Mouse (Mus musculus) liver, adult 2 months (tissue): ENCODE measurements around the gene Aspscr1. TPM values are rescaled to one million over a fixed set of nuclear protein-coding genes. Genes with fewer than 3 reads are reported as not detected.

Source experiments
- DNase-seq: peaks from one replicate; pipeline ENCODE4 v3.0.0-alpha.2; 2011; ENCODE audit warnings: low read depth, low spot score; ENCODE audit errors: extremely low read depth
- H3K27ac ChIP-seq: fragments of 200-500 bp; replicated peaks from 2 replicates; pipeline ENCODE4 v1.5.1; 2012; ENCODE audit warnings: low read depth, mild to moderate bottlenecking, control low read depth, inconsistent platforms, low read length; ENCODE audit not compliant: insufficient read depth
- H3K27me3 ChIP-seq: fragments of 200-500 bp; 2 replicates; pipeline ENCODE4 v1.6.1; 2012; ENCODE audit warnings: mild to moderate bottlenecking, moderate library complexity, low read length, inconsistent platforms; ENCODE audit not compliant: control insufficient read depth, insufficient read depth
- H3K36me3 ChIP-seq: fragments of 200-500 bp; 2 replicates; pipeline ENCODE4 v1.6.1; 2012; ENCODE audit warnings: low read length, inconsistent platforms; ENCODE audit not compliant: control insufficient read depth, insufficient read depth
- H3K4me1 ChIP-seq: fragments of 200-500 bp; 2 replicates; pipeline ENCODE4 v1.6.1; 2011; ENCODE audit warnings: low read length; ENCODE audit not compliant: control insufficient read depth, insufficient read depth
- H3K4me3 ChIP-seq: fragments of 200-500 bp; 2 replicates; pipeline ENCODE4 v1.5.1; 2011; ENCODE audit warnings: low read depth, mild to moderate bottlenecking, control low read depth, low read length, moderate library complexity; ENCODE audit not compliant: insufficient read depth
- H3K79me2 ChIP-seq: fragments of 200-500 bp; 2 replicates; pipeline ENCODE4 v1.6.1; 2012; ENCODE audit warnings: inconsistent platforms, mild to moderate bottlenecking, low read length, moderate library complexity; ENCODE audit not compliant: control insufficient read depth, insufficient read depth
- H3K9ac ChIP-seq: fragments of 200-500 bp; 2 replicates; pipeline ENCODE4 v1.6.1; 2012; ENCODE audit warnings: low read depth, mild to moderate bottlenecking, control low read depth, inconsistent platforms, low read length
- CTCF ChIP-seq: fragments of 200-500 bp; IDR thresholded peaks from 2 replicates; pipeline ENCODE4 v1.5.1; 2011; ENCODE audit warnings: low read depth, low read length, control low read depth
- POLR2A ChIP-seq: fragments of 200-500 bp; IDR thresholded peaks from 2 replicates; pipeline ENCODE4 v1.6.1; 2011; ENCODE audit warnings: low read length, control low read depth; ENCODE audit not compliant: insufficient read depth; ENCODE audit errors: extremely low read depth
- WGBS: fragments of 180-500 bp; shearing (Covaris S2); methylation state at CpG from one replicate; pipeline ENCODE4 v1.1.7; 2018; 5-methylcytosine and 5-hydroxymethylcytosine counted together
- polyA plus RNA-seq: library from polyadenylated mRNA; depleted of rRNA; stranded (reverse); fragments of >200 nt; gene quantifications from 2 replicates; pipeline ENCODE4 v1.2.3, GENCODE M21; 2012
- total RNA-seq: library from RNA; depleted of rRNA; stranded (reverse); fragments of >200 nt; gene quantifications from 2 replicates; pipeline ENCODE4 v1.2.3, GENCODE M21; 2014

The Aspscr1 gene
- total and polyA plus RNA-seq, 2 experiments = 49.3 to 142 TPM

GRCm38 (mm10) chr11:120630401-120630871 lies 42.3 kb upstream of the Aspscr1 start:
- peak; percentile 98 for DNase-seq
- H3K79me2 ChIP-seq = peaks cover 7% of the 10 kb centered on the region; the same call in 1 of the 2 replicates
- H3K27me3 ChIP-seq = no peaks in the 10 kb centered on the region
- peak overlapping the region; percentile 80 for H3K9ac ChIP-seq
- peak overlapping the region; percentile 90 for H3K27ac ChIP-seq
- TF ChIP-seq CTCF (no peak), POLR2A (0 out of 2 replicates have a peak, but pooled peaks have one; percentile 26)
- 3% methylated on average over 5 of the region's 5 CpGs for WGBS
- peaks cover 35% of the 10 kb centered on the region for H3K4me1 ChIP-seq
- H3K36me3 ChIP-seq = no peaks in the 10 kb centered on the region
- peak overlapping the region; percentile 64 for H3K4me3 ChIP-seq

DNA sequence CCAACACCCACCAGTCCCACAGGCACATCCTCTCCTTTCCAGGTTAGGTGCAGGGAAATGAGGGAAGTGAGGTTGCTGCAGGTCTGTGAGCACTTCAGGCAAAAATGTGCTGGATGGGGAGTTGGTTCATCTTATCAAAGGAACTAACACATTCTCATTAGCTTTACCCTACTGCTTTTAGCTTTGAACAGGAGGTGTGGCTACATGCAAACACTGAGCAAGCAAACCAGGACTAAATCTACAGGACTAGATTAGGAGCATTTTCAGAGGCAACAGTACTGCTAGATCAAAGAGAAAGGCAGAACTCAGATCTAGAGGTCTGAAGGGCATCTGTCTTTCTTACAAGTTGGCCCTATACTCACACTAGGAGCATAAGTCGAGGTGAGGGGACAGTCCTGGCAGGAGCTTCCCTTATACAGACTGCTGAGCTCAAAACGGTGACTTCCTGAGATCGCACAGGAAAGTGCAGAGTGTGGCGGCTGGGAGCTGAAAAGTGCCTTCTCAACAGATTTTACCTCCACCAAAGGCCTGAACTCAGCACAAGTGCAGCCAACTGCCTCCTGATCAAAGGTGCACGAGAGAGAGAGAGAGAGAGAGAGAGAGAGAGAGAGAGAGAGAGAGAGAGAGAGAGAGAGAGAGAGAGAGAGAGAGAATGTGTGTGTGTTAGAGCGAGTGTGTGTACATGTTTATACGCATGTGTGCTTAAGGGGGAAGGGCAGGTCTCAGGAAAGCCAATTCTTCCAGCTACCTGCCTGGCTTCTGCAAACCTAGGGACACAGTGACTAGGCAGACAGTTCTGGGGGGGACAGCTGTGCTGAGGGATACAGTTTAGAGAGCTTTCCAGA lies 41.7 kb upstream of the Aspscr1 start:
- Histone ChIP-seq H3K79me2 (peaks cover 7% of the 10 kb centered on the region; the same call in 1 of the 2 replicates), H3K36me3 (no peaks in the 10 kb centered on the region), H3K27ac (peak overlapping the region; percentile 90), H3K9ac (peak overlapping the region; percentile 98), H3K4me3 (peak overlapping the region; percentile 84), H3K27me3 (no peaks in the 10 kb centered on the region), H3K4me1 (peaks cover 32% of the 10 kb centered on the region)
- 2% methylated on average over 7 of the region's 7 CpGs for WGBS
- no peak for TF ChIP-seq CTCF
- no peak for TF ChIP-seq POLR2A
- DNase-seq = peak; percentile 85

DNA sequence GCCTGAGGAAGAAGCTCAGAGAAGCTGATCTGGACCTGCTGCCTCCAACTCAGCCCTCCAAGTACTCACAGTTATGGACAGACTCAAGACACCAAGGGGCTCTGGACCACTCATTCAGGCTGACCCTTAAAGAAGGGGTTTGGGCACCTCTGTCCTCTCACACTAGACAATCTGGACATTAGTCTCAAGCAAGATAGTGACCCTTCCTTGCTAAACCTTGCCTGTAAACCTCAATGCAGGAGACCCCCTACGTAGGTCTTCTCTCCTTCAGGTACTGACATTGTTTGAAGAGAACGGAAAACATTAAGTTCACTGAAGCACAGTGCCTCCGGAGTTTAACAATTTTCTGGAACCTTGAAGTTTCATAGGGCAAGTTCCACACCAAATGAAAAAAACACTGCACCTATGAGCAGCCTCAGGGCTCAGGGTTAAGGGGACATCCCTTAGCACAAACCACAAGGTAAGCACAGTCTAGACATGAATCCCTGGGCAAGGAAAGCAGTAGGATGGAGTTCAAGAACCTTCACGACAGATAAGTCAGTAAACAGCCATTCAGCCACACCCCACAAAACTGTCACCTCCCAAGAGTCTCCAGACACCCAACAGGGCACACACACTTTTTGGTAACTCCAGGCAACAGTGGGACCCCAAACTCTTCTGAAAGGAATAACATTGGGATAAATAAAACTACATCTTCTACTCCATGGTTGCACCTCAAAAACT lies 40.9 kb upstream of the Aspscr1 start:
- Histone ChIP-seq H3K4me1 (peaks cover 31% of the 10 kb centered on the region), H3K27me3 (no peaks in the 10 kb centered on the region), H3K79me2 (peaks cover 7% of the 10 kb centered on the region; the same call in 1 of the 2 replicates), H3K9ac (peak overlapping the region; percentile 98), H3K36me3 (no peaks in the 10 kb centered on the region), H3K4me3 (peak overlapping the region; percentile 84), H3K27ac (peak overlapping the region; percentile 90)
- peak; percentile 41 for DNase-seq
- TF ChIP-seq CTCF (no peak), POLR2A (no peak)
- WGBS = 6% methylated on average over 4 of the region's 4 CpGs

DNA sequence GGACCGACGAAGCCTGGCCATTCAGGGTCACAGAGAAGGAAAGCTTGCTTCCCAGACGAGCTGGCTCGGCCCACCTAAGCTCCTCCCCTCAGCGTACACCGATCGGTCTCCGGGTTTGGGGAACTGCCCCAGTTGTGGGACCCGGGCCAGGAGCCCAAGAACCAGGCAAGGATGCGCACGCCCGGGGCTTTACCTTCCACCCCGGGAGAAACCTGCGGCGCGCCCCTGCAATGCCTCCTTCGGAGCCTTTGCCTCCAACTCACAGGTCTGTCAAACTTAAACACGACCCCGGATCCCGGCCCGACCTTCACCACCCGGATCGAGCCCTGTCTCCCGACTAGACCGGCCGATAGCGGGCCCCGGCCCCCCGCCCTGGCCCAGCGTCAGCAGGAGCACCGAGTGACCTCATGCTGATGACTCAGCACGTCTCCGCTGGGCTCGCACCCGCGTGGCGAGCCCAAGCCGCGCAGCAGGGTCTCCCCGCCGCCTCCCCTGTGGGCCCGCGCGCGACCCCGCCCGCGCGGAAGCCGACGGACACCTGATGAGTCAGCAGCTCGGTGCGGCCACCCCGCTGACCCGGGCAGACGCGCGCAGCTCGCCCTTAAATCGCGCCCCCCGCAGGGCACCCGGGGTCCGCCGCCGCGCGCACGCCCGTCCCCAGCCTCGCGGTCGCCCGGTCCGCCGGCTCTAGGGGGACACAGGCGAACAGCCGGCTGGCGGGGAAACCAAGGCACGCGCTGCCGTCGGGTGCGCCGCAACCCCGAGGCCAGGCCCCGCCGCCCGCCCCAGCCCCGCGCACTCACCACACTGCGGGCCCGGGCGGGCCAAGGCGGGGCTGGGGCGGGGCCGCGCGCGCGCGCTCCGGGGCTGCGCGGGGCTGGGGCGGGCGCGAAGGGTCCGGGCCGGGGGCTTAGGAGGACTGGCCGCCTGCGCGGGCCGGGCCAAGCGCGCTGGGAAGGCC lies 39.9 kb upstream of the Aspscr1 start:
- Histone ChIP-seq H3K36me3 (no peaks in the 10 kb centered on the region), H3K27ac (peak overlapping the region; percentile 90), H3K4me3 (peak overlapping the region; percentile 84), H3K4me1 (peaks cover 27% of the 10 kb centered on the region), H3K79me2 (peaks cover 7% of the 10 kb centered on the region; the same call in 1 of the 2 replicates), H3K27me3 (no peaks in the 10 kb centered on the region), H3K9ac (peak overlapping the region; percentile 98)
- WGBS = 1% methylated on average over 114 of the region's 116 CpGs
- TF ChIP-seq POLR2A (0 out of 2 replicates have a peak, but pooled peaks have one; percentile 40), CTCF (no peak)
- DNase-seq = peak; percentile 83

- H3K9ac ChIP-seq = peak within 1 kb of the TSS; percentile 98
- no peak for TF ChIP-seq CTCF
- TF ChIP-seq POLR2A = peak; percentile 60; the same call in 1 of the 2 replicates
- H3K36me3 ChIP-seq = no peaks in the 10 kb centered on the region
- H3K27me3 ChIP-seq = no peaks in the 10 kb centered on the region
- H3K4me3 ChIP-seq = peak within 1 kb of the TSS; percentile 84
- H3K79me2 ChIP-seq = peaks cover 6% of the 10 kb centered on the region; the same call in 1 of the 2 replicates
- DNase-seq = peak; percentile 83
- H3K4me1 ChIP-seq = peaks cover 22% of the 10 kb centered on the region
- H3K27ac ChIP-seq = peak within 1 kb of the TSS; percentile 90
- 10% methylated on average over 56 of the region's 58 CpGs for WGBS
Observed at GRCm38 (mm10) chr11:120633520-120634343, 39.0 kb upstream of the Aspscr1 start, which contains the start of gene Mafg. TSS of gene Mafg (minus strand) at chr11:120633600.
